Mouse (Mus musculus) hindbrain, embryonic 10.5 days (tissue): ENCODE measurements around the gene Gcgr. TPM values are rescaled to one million over a fixed set of nuclear protein-coding genes. Genes with fewer than 3 reads are reported as not detected.

Experiments used
- DNase-seq: peaks from one replicate; pipeline ENCODE4 v3.0.0-alpha.2; 2017; ENCODE audit warnings: low spot score
- H3K27ac ChIP-seq: fragments of 300-500 bp; sonication (generic); 2 replicates; pipeline ENCODE4 v1.5.1; 2016; ENCODE audit warnings: mild to moderate bottlenecking, moderate library complexity
- H3K27me3 ChIP-seq: fragments of 300-500 bp; sonication (generic); 2 replicates; pipeline ENCODE4 v1.6.1; 2016; ENCODE audit warnings: mild to moderate bottlenecking; ENCODE audit not compliant: poor library complexity, insufficient read depth, severe bottlenecking
- H3K36me3 ChIP-seq: fragments of 300-500 bp; sonication (generic); 2 replicates; pipeline ENCODE4 v1.6.1; 2016; ENCODE audit warnings: mild to moderate bottlenecking, moderate library complexity
- H3K4me1 ChIP-seq: fragments of 300-500 bp; sonication (generic); replicated peaks from 2 replicates; pipeline ENCODE4 v1.6.1; 2016; ENCODE audit warnings: mild to moderate bottlenecking
- H3K4me3 ChIP-seq: fragments of 300-500 bp; sonication (generic); 2 replicates; pipeline ENCODE4 v1.5.1; 2016; ENCODE audit warnings: mild to moderate bottlenecking, moderate library complexity
- H3K9me3 ChIP-seq: fragments of 300-500 bp; sonication (generic); 2 replicates; pipeline ENCODE4 v1.6.1; 2016; ENCODE audit warnings: mild to moderate bottlenecking, moderate library complexity
- WGBS: fragments of 180-500 bp; shearing (Covaris S2); methylation state at CpG from one replicate; pipeline ENCODE4 v1.1.7; 2016; 5-methylcytosine and 5-hydroxymethylcytosine counted together
- polyA plus RNA-seq: library from polyadenylated mRNA; unstranded; fragments of >200 nt; fragmentation: Nextera tagmentation; extraction: Ambion mirVana; gene quantifications from 2 replicates; pipeline ENCODE4 v1.2.1, GENCODE M21; 2016

Gene Gcgr
- polyA plus RNA-seq, 1 experiment from 2014 or later, result 0.14 TPM

- H3K36me3 ChIP-seq, result peaks cover 83% of the 10 kb centered on the region
- DNase-seq, result no peak
- H3K9me3 ChIP-seq, result no peaks in the 10 kb centered on the region
- peaks cover 17% of the 10 kb centered on the region for H3K4me1 ChIP-seq
- H3K4me3 ChIP-seq, result no peak overlapping the region
- H3K27ac ChIP-seq, result no peak overlapping the region
- no peaks in the 10 kb centered on the region for H3K27me3 ChIP-seq
- WGBS, result 93% methylated on average over 6 of the region's 6 CpGs
Observed at GRCm38 (mm10) chr11:120568324-120568723, 37.8 kb downstream of the Gcgr start.

DNA sequence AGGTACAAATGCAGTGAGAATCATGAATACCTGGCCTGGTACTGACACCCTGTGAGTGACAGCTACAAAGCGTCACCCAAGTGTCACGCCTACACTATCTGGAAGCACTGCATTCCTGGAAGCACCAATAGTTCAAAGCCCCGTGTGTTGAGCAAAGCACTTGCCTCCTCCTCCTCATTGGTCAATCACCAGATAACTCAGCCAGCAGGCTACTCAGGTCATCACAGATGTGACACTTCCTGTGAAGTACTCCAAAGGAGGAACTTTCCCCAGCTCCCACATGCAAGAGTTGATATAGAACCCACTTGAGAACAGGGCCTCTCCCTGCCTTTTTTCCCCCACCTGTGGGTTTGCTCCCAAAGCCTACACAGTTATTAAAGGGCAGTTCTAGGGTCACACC is 40.6 kb downstream of the Gcgr start:
- DNase-seq, result no peak
- Histone ChIP-seq H3K4me3 (peak overlapping the region; percentile 100), H3K27ac (peak overlapping the region; percentile 97; the same call in 1 of the 2 replicates), H3K27me3 (no peaks in the 10 kb centered on the region), H3K4me1 (peaks cover 29% of the 10 kb centered on the region), H3K36me3 (peaks cover 55% of the 10 kb centered on the region), H3K9me3 (no peaks in the 10 kb centered on the region)
- 84% methylated on average over 3 of the region's 3 CpGs for WGBS

- Histone ChIP-seq H3K4me3 (peak overlapping the region; percentile 100), H3K4me1 (peaks cover 29% of the 10 kb centered on the region), H3K27ac (peak overlapping the region; percentile 97), H3K9me3 (no peaks in the 10 kb centered on the region), H3K27me3 (no peaks in the 10 kb centered on the region), H3K36me3 (peaks cover 48% of the 10 kb centered on the region)
- no peak for DNase-seq
- WGBS, result 18% methylated on average over 11 of the region's 11 CpGs
Observed at GRCm38 (mm10) chr11:120571754-120572416, 41.4 kb downstream of the Gcgr start.

GRCm38 (mm10) chr11:120572417-120572751 is 41.9 kb downstream of the Gcgr start:
- peaks cover 29% of the 10 kb centered on the region for H3K4me1 ChIP-seq
- no peak for DNase-seq
- H3K27me3 ChIP-seq, result no peaks in the 10 kb centered on the region
- under 1% methylated on average over 24 of the region's 24 CpGs for WGBS
- H3K4me3 ChIP-seq, result peak overlapping the region; percentile 100
- no peaks in the 10 kb centered on the region for H3K9me3 ChIP-seq
- peak overlapping the region; percentile 97 for H3K27ac ChIP-seq
- peaks cover 48% of the 10 kb centered on the region for H3K36me3 ChIP-seq

- peaks cover 29% of the 10 kb centered on the region for H3K4me1 ChIP-seq
- H3K9me3 ChIP-seq, result no peaks in the 10 kb centered on the region
- WGBS, result under 1% methylated on average over 94 of the region's 94 CpGs
- peaks cover 48% of the 10 kb centered on the region for H3K36me3 ChIP-seq
- peak; percentile 99 for DNase-seq
- peak within 1 kb of the TSS; percentile 97 for H3K27ac ChIP-seq
- H3K27me3 ChIP-seq, result no peaks in the 10 kb centered on the region
- peak within 1 kb of the TSS; percentile 100 for H3K4me3 ChIP-seq
Observed at GRCm38 (mm10) chr11:120572752-120573584, 42.5 kb downstream of the Gcgr start, which contains the start of gene P4hb. Gene P4hb, minus strand, starts transcription at chr11:120573253.

- H3K36me3 ChIP-seq, result peaks cover 48% of the 10 kb centered on the region
Observed at GRCm38 (mm10) chr11:120573585-120574277, 43.2 kb downstream of the Gcgr start.

DNA sequence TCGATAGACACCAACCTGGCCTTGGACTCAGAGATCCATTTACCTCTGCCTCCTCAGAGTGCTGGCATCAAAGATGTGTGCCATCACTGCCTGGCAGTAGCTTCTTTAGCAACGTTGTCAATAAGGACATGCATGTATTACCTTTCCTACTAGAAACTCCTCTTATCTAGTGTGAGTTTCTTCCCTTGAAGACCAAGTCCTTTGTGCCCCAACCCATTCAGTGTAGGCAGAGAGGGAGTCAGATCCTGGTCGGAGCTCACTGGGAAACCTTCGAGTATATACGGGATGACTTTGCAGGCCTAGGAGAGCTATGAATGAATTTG is 43.7 kb downstream of the Gcgr start:
- Histone ChIP-seq H3K4me1 (peaks cover 42% of the 10 kb centered on the region), H3K27ac (peak overlapping the region; percentile 97), H3K27me3 (no peaks in the 10 kb centered on the region), H3K36me3 (peaks cover 48% of the 10 kb centered on the region), H3K4me3 (peak overlapping the region; percentile 100), H3K9me3 (no peaks in the 10 kb centered on the region)
- no peak for DNase-seq
- WGBS, result 50% methylated on average over 5 of the region's 5 CpGs

More at GRCm38 (mm10) chr11:120573585-120574277, 43.2 kb downstream of the Gcgr start:
- Histone ChIP-seq H3K4me3 (peak overlapping the region; percentile 100), H3K27ac (peak overlapping the region; percentile 97), H3K27me3 (no peaks in the 10 kb centered on the region), H3K4me1 (peaks cover 37% of the 10 kb centered on the region), H3K9me3 (no peaks in the 10 kb centered on the region)
- DNase-seq, result no peak
- WGBS, result under 1% methylated on average over 23 of the region's 23 CpGs

GRCm38 (mm10) chr11:120575046-120575445 is 44.5 kb downstream of the Gcgr start:
- Histone ChIP-seq H3K27me3 (no peaks in the 10 kb centered on the region), H3K9me3 (no peaks in the 10 kb centered on the region), H3K36me3 (peaks cover 48% of the 10 kb centered on the region), H3K27ac (no peak overlapping the region), H3K4me1 (peaks cover 50% of the 10 kb centered on the region), H3K4me3 (0 out of 2 replicates have a peak overlapping the region, but pooled peaks have one; percentile 100)
- WGBS, result 84% methylated on average over 2 of the region's 2 CpGs
- DNase-seq, result no peak

- H3K27me3 ChIP-seq, result no peaks in the 10 kb centered on the region
- DNase-seq, result no peak
- peaks cover 51% of the 10 kb centered on the region for H3K4me1 ChIP-seq
- H3K4me3 ChIP-seq, result no peak overlapping the region
- no peaks in the 10 kb centered on the region for H3K9me3 ChIP-seq
- H3K27ac ChIP-seq, result no peak overlapping the region
- peaks cover 42% of the 10 kb centered on the region for H3K36me3 ChIP-seq
Observed at GRCm38 (mm10) chr11:120575940-120576339, 45.4 kb downstream of the Gcgr start.

DNA sequence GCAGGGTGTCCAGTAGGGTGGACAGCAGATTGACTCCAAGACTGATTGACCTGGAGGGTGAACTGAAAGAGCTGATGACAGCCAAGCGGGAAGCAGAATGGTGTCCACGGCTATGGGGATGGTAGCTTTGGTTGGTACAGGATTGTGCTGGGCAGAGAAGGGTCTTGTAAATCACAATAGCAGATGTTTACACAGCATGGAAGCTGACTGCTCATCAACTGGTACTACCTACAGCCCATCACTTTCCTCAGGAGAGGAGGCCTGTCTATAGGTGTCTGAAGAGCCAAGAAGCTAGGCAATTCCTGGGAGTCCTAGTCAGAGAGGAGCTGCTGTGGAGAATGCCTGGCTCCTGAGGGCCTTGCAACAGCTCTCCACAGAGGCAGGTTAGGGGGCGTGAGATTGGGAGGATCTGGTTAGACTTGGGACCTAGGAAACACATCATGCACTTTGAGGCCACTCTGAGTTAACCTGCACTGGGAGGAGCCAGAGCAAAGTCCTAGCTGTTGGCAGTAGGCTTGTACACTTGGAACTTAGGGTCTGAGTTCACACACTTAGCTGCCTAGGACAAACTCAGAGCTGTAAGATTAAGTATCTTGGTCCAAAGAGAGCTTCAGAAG is 46.0 kb downstream of the Gcgr start:
- H3K36me3 ChIP-seq, result peaks cover 36% of the 10 kb centered on the region
- no peaks in the 10 kb centered on the region for H3K9me3 ChIP-seq
- H3K4me1 ChIP-seq, result peaks cover 47% of the 10 kb centered on the region
- no peak overlapping the region for H3K27ac ChIP-seq
- WGBS, result 89% methylated on average over 3 of the region's 3 CpGs
- DNase-seq, result no peak
- peak overlapping the region; percentile 10; the same call in 1 of the 2 replicates for H3K4me3 ChIP-seq
- H3K27me3 ChIP-seq, result no peaks in the 10 kb centered on the region

GRCm38 (mm10) chr11:120577211-120578023 is 46.9 kb downstream of the Gcgr start:
- H3K4me1 ChIP-seq, result peaks cover 50% of the 10 kb centered on the region
- H3K36me3 ChIP-seq, result peaks cover 35% of the 10 kb centered on the region
- H3K27me3 ChIP-seq, result no peaks in the 10 kb centered on the region
- WGBS, result 83% methylated on average over 7 of the region's 7 CpGs
- 0 out of 2 replicates have a peak overlapping the region, but pooled peaks have one; percentile 99 for H3K27ac ChIP-seq
- peak overlapping the region; percentile 10 for H3K4me3 ChIP-seq
- H3K9me3 ChIP-seq, result no peaks in the 10 kb centered on the region
- no peak for DNase-seq
